Mouse (Mus musculus): Measurements from ENCODE around the gene Aplp2.

Gene Aplp2

GRCm38 (mm10) chr9:31226541-31226940 lies 14.9 kb upstream of the Aplp2 start:
- in situ Hi-C loops (cut with MboI, MseI): no loop called here

DNA sequence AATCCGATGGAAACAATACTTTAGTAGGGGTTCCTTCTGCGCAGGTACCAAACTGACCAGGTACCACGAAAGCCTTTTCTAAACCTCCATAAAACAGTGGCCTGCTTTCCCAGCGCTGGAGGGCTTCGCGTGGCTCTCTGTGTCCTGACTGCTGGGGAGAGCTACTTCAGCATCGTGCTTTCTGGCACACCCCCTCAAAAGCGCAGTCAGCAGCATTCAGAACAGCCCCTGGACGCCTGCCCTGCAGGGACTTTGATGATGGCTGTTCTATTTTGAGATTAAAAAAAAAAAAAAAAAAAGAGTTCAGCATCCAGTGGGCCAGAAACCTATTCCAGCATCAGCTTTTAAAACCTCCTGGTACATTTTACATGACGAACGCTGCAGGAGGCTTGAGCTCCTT lies 14.2 kb upstream of the Aplp2 start:
- in situ Hi-C loops (cut with MboI, MseI): no loop called here

GRCm38 (mm10) chr9:31223475-31223874 lies 11.9 kb upstream of the Aplp2 start:
- in situ Hi-C loops (cut with MboI, MseI): no loop called here

- in situ Hi-C loops (cut with MboI, MseI): no loop called here
Observed at GRCm38 (mm10) chr9:31221170-31221569, 9.6 kb upstream of the Aplp2 start.

DNA sequence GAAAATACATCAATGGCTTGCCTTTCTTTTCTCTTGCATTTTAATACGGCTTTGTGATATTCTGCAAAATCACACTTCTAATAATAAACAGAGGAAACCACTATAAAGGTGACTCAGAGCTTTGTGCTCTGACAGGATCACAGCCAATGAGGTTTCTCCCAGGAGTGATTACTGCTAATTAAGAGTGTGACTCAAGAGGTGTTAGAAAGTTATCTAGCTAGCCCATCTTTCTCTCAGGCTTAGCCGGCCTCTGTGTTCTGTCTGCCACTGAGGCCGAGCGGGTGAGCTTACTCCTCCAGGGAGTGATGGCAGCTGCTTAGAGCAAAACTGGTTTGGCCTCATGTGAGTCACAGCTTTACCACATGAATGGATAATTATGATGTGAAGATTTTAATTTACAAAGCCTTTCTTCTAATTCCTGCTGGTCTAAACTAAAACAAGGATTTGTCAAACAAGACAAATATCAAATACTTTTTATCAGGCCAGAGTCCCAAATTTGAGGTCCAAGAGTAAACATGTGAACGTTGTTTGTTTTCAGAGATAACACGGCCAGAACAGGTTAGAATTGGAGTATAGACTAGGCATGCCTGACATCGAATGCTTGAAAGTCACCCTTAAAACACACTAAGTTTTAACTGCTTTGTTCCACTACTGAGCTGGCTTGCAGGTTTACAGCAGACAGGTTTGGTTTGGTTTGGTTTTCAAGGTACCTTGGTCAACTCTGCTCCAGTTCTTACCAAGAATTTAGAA lies 6.2 kb upstream of the Aplp2 start:
- in situ Hi-C loops (cut with MboI, MseI): no loop called here

DNA sequence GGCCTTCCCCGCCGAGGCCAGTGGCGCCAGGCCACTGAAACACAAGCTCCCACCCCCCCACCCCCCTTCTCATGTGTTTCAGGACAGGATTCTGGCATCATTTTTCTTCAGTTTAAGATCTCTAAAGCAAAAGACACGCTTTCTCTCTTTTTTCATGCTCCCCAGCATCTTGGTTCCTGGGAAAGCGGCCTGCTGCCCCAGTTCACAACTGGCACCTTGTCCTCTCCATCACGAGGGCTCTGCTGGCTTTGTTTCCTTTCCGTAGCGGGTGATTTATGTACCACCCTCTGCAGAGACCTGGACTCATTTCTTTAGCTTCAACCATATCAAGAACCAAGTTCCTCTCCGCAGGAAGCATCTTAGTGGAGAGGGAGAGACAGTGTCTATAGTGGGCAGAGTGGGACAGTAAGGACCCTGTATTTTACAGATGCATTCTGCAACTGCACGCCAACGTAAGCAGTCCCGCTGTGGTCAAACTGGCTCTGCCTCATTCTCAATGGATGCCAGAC lies 939 bp upstream of the Aplp2 start:
- in situ Hi-C loops (cut with MboI, MseI): no loop called here

GRCm38 (mm10) chr9:31210749-31211689 lies 596 bp downstream of the Aplp2 start:
- in situ Hi-C loops (cut with MboI, MseI): no loop called here

GRCm38 (mm10) chr9:31210163-31210562 lies 1.5 kb downstream of the Aplp2 start:
- in situ Hi-C loops (cut with MboI, MseI): no loop called here

- in situ Hi-C loops (cut with MboI, MseI): no loop called here
Observed at GRCm38 (mm10) chr9:31209502-31209901, 2.1 kb downstream of the Aplp2 start.

- in situ Hi-C loops (cut with MboI, MseI): no loop called here
Observed at GRCm38 (mm10) chr9:31207732-31208131, 3.9 kb downstream of the Aplp2 start.

GRCm38 (mm10) chr9:31204722-31205121 lies 6.9 kb downstream of the Aplp2 start:
- in situ Hi-C loops (cut with MboI, MseI): no loop called here

GRCm38 (mm10) chr9:31203571-31204210 lies 7.9 kb downstream of the Aplp2 start:
- in situ Hi-C loops (cut with MboI, MseI): no loop called here

- in situ Hi-C loops (cut with MboI, MseI): no loop called here
Observed at GRCm38 (mm10) chr9:31203068-31203467, 8.5 kb downstream of the Aplp2 start.

DNA sequence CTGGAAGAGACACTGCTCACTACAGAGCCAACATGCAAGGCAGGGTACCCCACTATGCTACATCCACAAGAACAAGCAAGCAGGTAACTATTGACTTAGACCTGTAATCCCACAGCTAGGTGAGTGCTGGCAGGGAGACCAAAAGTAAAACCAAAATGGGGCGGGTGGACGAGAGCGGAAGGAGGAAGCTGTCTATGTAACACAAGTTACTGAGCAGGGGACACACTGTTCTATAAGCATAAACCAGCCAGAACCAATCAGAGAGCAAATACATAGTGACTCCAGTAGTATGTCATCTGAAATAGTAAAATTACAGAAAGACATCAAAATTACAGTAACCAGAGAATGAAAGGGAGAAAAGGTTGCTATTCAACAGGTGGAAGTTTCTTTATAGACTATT lies 13.0 kb downstream of the Aplp2 start:
- in situ Hi-C loops (cut with MboI, MseI): loop anchor here (5.0 kb wide), 1 partner anchor 74 kb away; no protein-coding TSS in a partner anchor

DNA sequence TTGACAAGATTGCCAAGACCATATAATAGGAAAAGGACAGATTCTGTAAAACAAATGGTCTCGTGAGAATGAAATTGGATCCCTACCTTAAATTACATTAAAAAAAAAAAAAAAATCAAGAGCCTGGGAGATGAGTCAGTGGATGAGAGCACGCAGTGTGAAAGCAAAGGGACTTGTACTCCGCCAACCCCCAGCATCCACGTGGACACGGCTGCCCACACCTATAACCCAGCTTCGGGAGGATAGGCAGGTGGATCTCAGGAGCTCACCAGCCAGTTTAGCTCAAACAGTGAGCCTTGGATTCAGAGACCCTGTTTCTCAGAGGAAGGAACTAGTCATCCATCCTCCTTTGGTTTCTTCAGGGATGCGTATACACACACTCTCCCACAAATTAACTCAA lies 13.8 kb downstream of the Aplp2 start:
- in situ Hi-C loops (cut with MboI, MseI): loop anchor here (5.0 kb wide), 1 partner anchor 75 kb away; no protein-coding TSS in a partner anchor

DNA sequence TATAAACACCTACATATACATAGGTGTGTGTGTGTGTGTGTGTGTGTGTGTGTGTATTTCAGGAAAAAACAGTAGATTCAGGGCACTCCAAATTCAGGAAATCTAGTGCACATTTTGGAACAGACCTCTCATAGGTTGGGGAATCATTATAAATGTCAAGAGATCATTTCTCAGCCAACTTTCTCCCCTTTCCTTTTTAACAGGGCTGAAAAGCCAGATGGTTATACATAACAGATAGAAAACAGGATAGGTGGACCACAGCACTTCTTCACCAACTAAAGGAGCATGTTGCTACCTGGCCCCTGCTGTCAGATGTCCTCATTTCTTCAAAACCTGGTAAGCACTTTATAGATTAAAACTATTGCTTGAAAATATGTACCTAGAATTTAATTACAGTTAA lies 14.9 kb downstream of the Aplp2 start:
- in situ Hi-C loops (cut with MboI, MseI): loop anchor here (5.0 kb wide), 1 partner anchor 76 kb away; no protein-coding TSS in a partner anchor

DNA sequence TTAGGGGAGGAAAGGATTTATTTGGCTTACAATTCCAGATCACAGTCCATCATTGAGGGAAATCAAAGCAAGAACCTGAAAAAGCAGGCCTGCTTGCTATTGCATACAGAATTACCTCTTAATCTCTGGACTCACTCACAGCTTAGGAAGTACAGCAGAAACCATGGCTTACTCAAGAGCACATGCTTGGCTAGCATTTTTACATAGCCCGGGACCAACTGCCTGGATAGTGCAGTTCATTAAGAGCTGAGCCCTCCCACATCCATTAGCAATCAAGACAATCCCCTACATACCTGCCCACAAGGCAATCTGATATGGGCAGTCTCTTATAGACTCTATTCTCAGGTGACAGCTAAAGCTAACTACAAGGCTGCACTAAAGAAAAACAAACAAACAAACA lies 16.0 kb downstream of the Aplp2 start:
- in situ Hi-C loops (cut with MboI, MseI): loop anchor here (5.0 kb wide), 1 partner anchor 77 kb away; no protein-coding TSS in a partner anchor

DNA sequence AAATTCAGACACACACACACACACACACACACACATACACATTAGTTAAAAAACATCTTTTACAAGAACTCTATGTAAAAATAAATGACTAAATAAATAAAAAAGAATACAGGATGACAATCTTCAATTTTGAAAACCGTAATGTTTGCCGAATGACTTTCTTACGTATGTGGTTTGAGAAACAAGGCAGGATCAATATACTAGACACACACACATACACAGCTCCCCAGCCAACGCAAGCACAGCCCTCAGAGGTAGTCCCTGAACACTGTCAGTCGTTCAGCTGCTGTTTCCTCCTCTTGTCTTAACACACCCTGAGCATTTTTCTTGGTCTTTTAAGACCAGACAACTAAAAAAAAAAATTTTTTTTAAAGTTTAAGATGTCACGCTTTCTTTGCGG lies 19.2 kb downstream of the Aplp2 start:
- in situ Hi-C loops (cut with MboI, MseI): no loop called here

GRCm38 (mm10) chr9:31191543-31191942 lies 20.1 kb downstream of the Aplp2 start:
- in situ Hi-C loops (cut with MboI, MseI): no loop called here

GRCm38 (mm10) chr9:31189194-31189593 lies 22.4 kb downstream of the Aplp2 start:
- in situ Hi-C loops (cut with MboI, MseI): no loop called here

DNA sequence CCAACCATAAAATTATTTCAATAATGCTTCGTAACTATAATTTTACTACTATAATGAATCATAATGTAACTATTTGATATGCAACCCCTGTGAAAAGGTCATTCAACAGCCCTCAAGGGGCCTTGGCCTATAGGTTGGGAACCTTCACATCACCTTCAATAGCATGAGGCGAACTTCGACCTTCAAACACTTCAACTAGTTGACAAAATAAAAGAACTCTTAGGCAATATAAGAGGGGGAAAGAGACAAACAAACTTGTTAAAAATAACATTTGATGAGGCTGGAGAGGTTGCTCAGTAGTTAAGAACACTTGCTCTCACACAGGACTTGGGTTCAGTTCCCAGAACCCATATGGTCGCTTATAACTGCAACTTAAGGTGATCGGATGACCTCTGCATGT lies 27.2 kb downstream of the Aplp2 start:
- in situ Hi-C loops (cut with MboI, MseI): no loop called here

- in situ Hi-C loops (cut with MboI, MseI): no loop called here
Observed at GRCm38 (mm10) chr9:31183061-31183460, 28.6 kb downstream of the Aplp2 start.
